Mouse (Mus musculus) neural tube, embryonic 14.5 days (tissue): ENCODE measurements around the gene Phldb2. TPM values are rescaled to one million over a fixed set of nuclear protein-coding genes. Genes with fewer than 3 reads are reported as not detected.

Source experiments
- ATAC-seq: fragments of 200-750 bp; cut with Nextera tagmentation; 2 replicates; pipeline ENCODE4 v1.8.0; 2017; ENCODE audit warnings: low read depth, mild to moderate bottlenecking, moderate TSS enrichment, moderate library complexity
- H3K27ac ChIP-seq: fragments of 300-500 bp; sonication (generic); 2 replicates; pipeline ENCODE4 v1.5.1; 2014; ENCODE audit warnings: low read depth, mild to moderate bottlenecking, control low read depth, low read length, moderate library complexity, mixed read lengths
- H3K27me3 ChIP-seq: fragments of 300-500 bp; sonication (generic); 2 replicates; pipeline ENCODE4 v1.6.1; 2014; ENCODE audit warnings: low read length; ENCODE audit not compliant: control insufficient read depth, insufficient read depth
- H3K36me3 ChIP-seq: fragments of 300-500 bp; sonication (generic); 2 replicates; pipeline ENCODE4 v1.6.1; 2014; ENCODE audit warnings: low read length, mixed read lengths; ENCODE audit not compliant: control insufficient read depth, insufficient read depth
- H3K4me1 ChIP-seq: fragments of 300-500 bp; sonication (generic); 2 replicates; pipeline ENCODE4 v1.6.1; 2014; ENCODE audit warnings: low read length; ENCODE audit not compliant: control insufficient read depth, insufficient read depth
- H3K4me2 ChIP-seq: fragments of 300-500 bp; sonication (generic); 2 replicates; pipeline ENCODE4 v1.6.1; 2014; ENCODE audit warnings: mild to moderate bottlenecking, low read depth, low read length, control low read depth
- H3K4me3 ChIP-seq: fragments of 300-500 bp; sonication (generic); 2 replicates; pipeline ENCODE4 v1.5.1; 2014; ENCODE audit warnings: low read depth, low read length, control low read depth, mixed read lengths
- H3K9ac ChIP-seq: fragments of 300-500 bp; sonication (generic); replicated peaks from 2 replicates; pipeline ENCODE4 v1.6.1; 2014; ENCODE audit warnings: low read depth, mild to moderate bottlenecking, control low read depth, low read length, mixed read lengths
- H3K9me3 ChIP-seq: fragments of 300-500 bp; sonication (generic); 2 replicates; pipeline ENCODE4 v1.6.1; 2016; ENCODE audit warnings: low read length; ENCODE audit not compliant: control insufficient read depth
- WGBS: fragments of 180-500 bp; shearing (Covaris S2); extraction: QIAGEN DNeasy Blood & Tissue Kit; methylation state at CpG from one replicate; pipeline ENCODE4 v1.1.7; 2014; 5-methylcytosine and 5-hydroxymethylcytosine counted together
- polyA plus RNA-seq: library from polyadenylated mRNA; unstranded; fragments of >200 nt; fragmentation: Nextera tagmentation; extraction: Ambion mirVana; gene quantifications from 2 replicates; pipeline ENCODE4 v1.2.1, GENCODE M21; 2014

The Phldb2 gene
- polyA plus RNA-seq, 1 experiment from 2014 or later: 4.2 TPM

- Histone ChIP-seq H3K4me2 (no peak overlapping the region), H3K9me3 (no peaks in the 10 kb centered on the region), H3K27me3 (no peaks in the 10 kb centered on the region), H3K4me3 (no peak overlapping the region), H3K27ac (no peak overlapping the region), H3K4me1 (no peaks in the 10 kb centered on the region), H3K36me3 (no peaks in the 10 kb centered on the region), H3K9ac (no peak overlapping the region)
- ATAC-seq: no peak
- WGBS: 69% methylated on average over 11 of the region's 11 CpGs
Observed at GRCm38 (mm10) chr16:45830096-45830866, 123.1 kb downstream of the Phldb2 start.

DNA sequence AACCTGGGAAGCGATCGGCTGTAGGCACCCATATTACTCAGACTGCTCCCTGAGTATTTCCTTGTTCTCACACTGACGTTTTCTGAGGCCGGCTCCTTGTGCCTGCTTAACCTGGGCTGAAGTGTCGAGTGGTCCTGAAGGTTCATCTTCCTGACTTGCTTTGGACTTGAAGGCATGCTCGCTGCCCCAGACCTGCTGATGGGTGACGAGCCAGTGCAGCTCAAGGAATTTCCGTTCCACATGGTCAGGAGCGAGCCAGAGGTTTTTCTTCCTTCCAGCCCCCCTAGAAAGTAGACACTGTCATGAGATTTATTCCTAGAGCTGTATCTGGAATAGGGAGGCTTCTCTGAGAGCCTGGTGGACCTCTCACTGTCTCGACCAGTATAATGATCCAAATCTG lies 128.1 kb downstream of the Phldb2 start:
- Histone ChIP-seq H3K27ac (no peak overlapping the region), H3K36me3 (no peaks in the 10 kb centered on the region), H3K9me3 (no peaks in the 10 kb centered on the region), H3K27me3 (no peaks in the 10 kb centered on the region), H3K4me2 (no peak overlapping the region), H3K4me1 (no peaks in the 10 kb centered on the region), H3K9ac (no peak overlapping the region), H3K4me3 (no peak overlapping the region)
- ATAC-seq: no peak
- 95% methylated on average over 10 of the region's 10 CpGs for WGBS

GRCm38 (mm10) chr16:45824025-45824424 lies 129.4 kb downstream of the Phldb2 start:
- Histone ChIP-seq H3K4me1 (no peaks in the 10 kb centered on the region), H3K36me3 (no peaks in the 10 kb centered on the region), H3K9ac (no peak overlapping the region), H3K27ac (no peak overlapping the region), H3K27me3 (no peaks in the 10 kb centered on the region), H3K4me2 (no peak overlapping the region), H3K9me3 (no peaks in the 10 kb centered on the region), H3K4me3 (no peak overlapping the region)
- no peak for ATAC-seq
- WGBS: 67% methylated on average over 4 of the region's 4 CpGs

GRCm38 (mm10) chr16:45819911-45820310 lies 133.5 kb downstream of the Phldb2 start:
- Histone ChIP-seq H3K36me3 (no peaks in the 10 kb centered on the region), H3K27me3 (no peaks in the 10 kb centered on the region), H3K4me1 (no peaks in the 10 kb centered on the region), H3K4me3 (no peak overlapping the region), H3K9me3 (no peaks in the 10 kb centered on the region), H3K4me2 (no peak overlapping the region), H3K9ac (no peak overlapping the region), H3K27ac (no peak overlapping the region)
- 91% methylated on average over 4 of the region's 4 CpGs for WGBS
- no peak for ATAC-seq

GRCm38 (mm10) chr16:45817795-45818194 lies 135.6 kb downstream of the Phldb2 start:
- no peak overlapping the region for H3K4me3 ChIP-seq
- no peak for ATAC-seq
- no peaks in the 10 kb centered on the region for H3K9me3 ChIP-seq
- no peaks in the 10 kb centered on the region for H3K4me1 ChIP-seq
- no peaks in the 10 kb centered on the region for H3K27me3 ChIP-seq
- no peaks in the 10 kb centered on the region for H3K36me3 ChIP-seq
- H3K4me2 ChIP-seq: no peak overlapping the region
- H3K27ac ChIP-seq: no peak overlapping the region
- no peak overlapping the region for H3K9ac ChIP-seq
- WGBS: 85% methylated on average over 3 of the region's 3 CpGs

DNA sequence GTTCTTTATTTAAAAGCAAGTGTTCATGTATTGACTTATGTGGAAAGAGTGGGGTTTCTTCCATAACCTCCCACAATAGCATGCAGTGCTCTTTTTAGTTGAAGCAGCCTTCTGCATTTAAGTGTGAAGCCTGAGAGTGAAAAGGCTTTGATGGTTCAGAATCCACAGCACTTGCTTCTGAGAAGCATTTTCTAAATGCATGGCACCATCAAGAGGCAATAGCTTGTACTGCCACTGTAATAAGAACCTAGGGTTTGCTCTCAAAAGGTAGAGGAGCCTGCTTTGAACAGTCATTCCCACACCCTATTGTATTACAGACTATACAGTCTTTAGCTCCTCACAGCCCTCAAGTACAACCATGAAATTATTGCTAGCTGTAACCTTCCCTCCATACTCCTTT lies 136.7 kb downstream of the Phldb2 start:
- Histone ChIP-seq H3K4me2 (no peak overlapping the region), H3K4me3 (no peak overlapping the region), H3K4me1 (no peaks in the 10 kb centered on the region), H3K36me3 (no peaks in the 10 kb centered on the region), H3K27ac (no peak overlapping the region), H3K27me3 (no peaks in the 10 kb centered on the region), H3K9me3 (no peaks in the 10 kb centered on the region), H3K9ac (no peak overlapping the region)
- ATAC-seq: no peak

DNA sequence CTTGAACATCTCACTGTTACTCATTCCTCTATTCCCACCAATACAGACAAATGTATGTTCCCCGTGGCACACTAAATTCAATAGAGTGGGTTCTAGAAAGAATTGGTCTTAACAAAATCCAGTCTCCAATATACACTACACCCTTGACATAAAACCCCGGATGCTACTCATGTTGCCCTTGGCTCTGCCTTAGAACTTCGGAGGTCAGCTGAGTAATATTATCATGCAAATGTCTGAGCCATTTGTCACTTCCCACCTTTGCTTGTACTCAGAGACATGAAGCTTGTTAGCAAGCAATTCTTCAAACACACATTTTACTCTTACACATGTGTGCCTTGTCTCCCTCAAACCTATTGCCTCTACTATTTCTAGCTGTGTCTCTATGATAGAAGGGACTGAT lies 138.8 kb downstream of the Phldb2 start:
- Histone ChIP-seq H3K9me3 (no peaks in the 10 kb centered on the region), H3K27me3 (no peaks in the 10 kb centered on the region), H3K36me3 (no peaks in the 10 kb centered on the region), H3K4me1 (no peaks in the 10 kb centered on the region), H3K4me2 (no peak overlapping the region), H3K9ac (no peak overlapping the region), H3K27ac (no peak overlapping the region), H3K4me3 (no peak overlapping the region)
- WGBS: 66% methylated on average over 3 of the region's 3 CpGs
- no peak for ATAC-seq

GRCm38 (mm10) chr16:45811788-45812187 lies 141.6 kb downstream of the Phldb2 start:
- Histone ChIP-seq H3K4me1 (no peaks in the 10 kb centered on the region), H3K9ac (no peak overlapping the region), H3K36me3 (no peaks in the 10 kb centered on the region), H3K4me3 (no peak overlapping the region), H3K9me3 (no peaks in the 10 kb centered on the region), H3K27ac (no peak overlapping the region), H3K4me2 (no peak overlapping the region), H3K27me3 (no peaks in the 10 kb centered on the region)
- no peak for ATAC-seq

DNA sequence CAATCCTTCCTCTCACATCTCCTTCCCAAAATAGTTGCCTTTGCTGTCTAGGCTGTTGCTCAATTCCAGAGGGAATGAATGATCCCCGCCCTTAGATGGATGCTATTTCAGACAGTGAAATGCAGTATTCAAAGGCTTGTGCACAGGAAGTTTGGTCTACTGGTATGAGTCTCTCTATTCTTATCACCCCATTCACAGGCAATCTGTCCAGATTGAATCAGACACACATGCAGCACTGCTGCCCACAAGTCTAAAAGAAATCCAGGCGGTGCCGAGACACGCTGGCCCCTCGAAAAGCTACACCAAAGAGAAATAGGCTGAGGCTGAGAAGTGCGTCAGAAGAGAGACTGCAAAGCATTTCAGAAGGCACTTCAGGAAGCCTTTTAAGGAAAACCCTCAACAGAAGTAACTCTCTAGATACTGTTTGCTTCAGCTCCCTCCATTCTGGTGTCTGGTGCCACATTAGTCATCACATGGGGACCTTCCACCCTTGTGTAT lies 142.5 kb downstream of the Phldb2 start:
- Histone ChIP-seq H3K9ac (no peak overlapping the region), H3K4me2 (no peak overlapping the region), H3K36me3 (no peaks in the 10 kb centered on the region), H3K27me3 (no peaks in the 10 kb centered on the region), H3K27ac (no peak overlapping the region), H3K9me3 (no peaks in the 10 kb centered on the region), H3K4me1 (no peaks in the 10 kb centered on the region), H3K4me3 (no peak overlapping the region)
- ATAC-seq: no peak
- whole genome bisulfite sequencing: 80% methylated on average over 6 of the region's 6 CpGs
